Mouse (Mus musculus) monocyte, adult 5-6 weeks (primary cell): ENCODE results near the gene Nprl2. TPM values are rescaled to one million over a fixed set of nuclear protein-coding genes. Genes with fewer than 3 reads are reported as not detected.
"Not testable (repeated sequence)": the region's sequence is repeated elsewhere in the genome, so short reads cannot be mapped to it uniquely, and the experiment has no call there.

ENCODE experiments used
- ATAC-seq: fragments of 153-309, 156-312 bp; replicated peaks from 2 replicates; pipeline ENCODE4 v1.8.0; 2017; ENCODE audit warnings: mild to moderate bottlenecking; ENCODE audit not compliant: low TSS enrichment, insufficient number of reproducible peaks, severe bottlenecking, poor library complexity, low FRiP score
- total RNA-seq: library from RNA; stranded (forward); fragments of 200-1000, 200-491, 200-594 nt; gene quantifications from 3 replicates; pipeline ENCODE4 v1.2.3, GENCODE M21; 2017

The Nprl2 gene
- total RNA-seq, 1 experiment from 2014 or later = 18.7 TPM

DNA sequence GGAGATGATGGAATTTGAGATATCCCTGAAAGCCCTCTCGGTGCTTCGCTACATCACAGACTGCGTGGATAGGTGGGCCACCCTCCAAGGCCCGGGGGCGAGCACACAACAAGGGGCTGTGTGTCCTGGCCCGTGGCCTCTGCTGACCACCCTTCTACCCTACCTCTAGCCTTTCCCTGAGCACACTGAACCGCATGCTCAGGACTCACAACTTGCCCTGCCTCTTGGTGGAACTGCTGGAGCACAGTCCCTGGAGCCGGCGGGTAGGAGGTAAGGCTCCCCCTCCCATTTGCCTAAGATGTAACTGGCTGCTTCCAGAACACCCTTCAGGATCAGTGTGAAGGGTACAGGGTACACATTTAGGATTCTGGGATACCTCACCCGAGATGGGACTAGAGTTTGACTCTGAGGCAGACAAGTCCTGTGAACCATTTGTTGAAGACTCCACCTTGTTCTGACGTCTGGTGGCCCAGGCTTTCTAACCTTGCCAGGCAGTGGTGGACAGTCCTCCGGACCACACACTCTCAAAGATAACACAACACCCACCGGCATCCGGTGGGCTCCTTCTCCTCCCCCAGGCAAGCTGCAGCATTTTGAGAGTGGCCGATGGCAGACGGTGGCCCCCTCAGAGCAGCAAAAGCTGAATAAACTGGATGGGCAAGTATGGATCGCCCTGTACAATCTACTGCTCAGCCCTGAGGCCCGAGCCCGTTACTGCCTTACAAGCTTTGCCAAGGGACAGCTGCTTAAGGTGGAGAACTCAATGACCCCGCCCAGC is 7.5 kb downstream of the Nprl2 start:
- no peak for ATAC-seq

DNA sequence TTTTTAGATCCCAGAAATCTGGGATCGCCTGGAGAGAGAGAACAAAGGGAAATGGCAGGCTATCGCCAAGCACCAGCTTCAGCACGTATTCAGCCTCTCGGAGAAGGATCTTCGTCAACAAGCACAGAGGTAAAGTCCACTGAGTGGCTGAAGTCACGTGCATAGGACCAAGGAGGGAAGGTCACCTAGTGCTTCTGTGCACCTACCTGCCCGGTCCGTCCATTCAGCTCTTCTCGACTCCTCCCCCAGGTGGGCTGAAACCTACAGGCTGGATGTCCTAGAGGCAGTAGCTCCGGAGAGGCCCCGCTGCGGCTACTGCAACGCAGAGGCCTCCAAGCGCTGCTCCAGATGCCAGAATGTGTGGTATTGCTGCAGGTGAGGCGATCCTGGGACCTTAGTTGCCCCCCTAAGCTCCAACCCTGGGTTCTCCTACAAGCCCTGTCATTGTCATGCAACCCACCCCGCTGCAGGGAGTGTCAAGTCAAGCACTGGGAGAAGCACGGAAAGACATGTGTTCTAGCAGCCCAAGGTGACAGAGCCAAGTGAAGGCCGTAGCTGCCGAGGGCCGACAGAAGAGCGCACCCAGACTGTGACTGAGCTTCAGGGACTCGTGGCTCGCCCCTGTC is 8.6 kb downstream of the Nprl2 start:
- no peak for ATAC-seq

DNA sequence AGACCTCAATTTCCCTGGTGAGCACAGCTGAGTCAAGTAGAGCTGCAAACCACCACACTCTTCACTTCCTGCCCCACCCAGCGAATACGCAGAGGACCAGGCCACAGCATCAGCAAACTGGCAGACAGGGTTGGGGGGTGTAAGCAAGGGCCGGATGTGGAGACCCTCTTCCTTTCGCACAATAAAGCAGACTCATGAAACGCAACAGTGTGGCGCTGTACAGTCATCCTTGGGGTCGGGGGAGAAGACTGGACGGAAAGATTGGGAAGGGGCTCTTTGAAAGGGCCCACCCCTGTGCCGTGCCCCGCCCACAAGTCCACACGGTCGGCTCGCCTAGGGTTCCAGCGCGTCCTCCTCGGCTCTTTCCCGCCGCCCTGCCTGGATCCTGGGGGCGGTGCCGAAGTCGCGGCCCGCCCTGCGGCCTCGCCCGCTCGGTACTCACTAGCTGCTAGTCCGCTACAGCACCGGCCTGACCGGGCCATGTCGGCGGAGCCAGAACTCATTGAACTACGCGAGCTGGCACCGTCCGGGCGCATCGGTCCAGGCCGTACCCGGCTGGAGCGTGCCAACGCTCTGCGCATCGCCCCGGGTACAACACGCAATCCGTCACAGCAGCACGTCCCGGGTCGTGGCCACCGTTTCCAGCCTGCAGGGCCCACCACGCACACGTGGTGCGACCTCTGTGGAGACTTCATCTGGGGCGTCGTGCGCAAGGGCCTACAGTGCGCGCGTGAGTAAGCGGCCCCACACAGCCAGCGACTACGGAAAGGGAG is 9.3 kb downstream of the Nprl2 start, which contains the start of gene Rassf1:
TSS of gene Rassf1 (plus strand) at position 439 of the 773 bp plus-strand sequence.
- ATAC-seq = peak; percentile 11; the same call in 1 of the 2 replicates

DNA sequence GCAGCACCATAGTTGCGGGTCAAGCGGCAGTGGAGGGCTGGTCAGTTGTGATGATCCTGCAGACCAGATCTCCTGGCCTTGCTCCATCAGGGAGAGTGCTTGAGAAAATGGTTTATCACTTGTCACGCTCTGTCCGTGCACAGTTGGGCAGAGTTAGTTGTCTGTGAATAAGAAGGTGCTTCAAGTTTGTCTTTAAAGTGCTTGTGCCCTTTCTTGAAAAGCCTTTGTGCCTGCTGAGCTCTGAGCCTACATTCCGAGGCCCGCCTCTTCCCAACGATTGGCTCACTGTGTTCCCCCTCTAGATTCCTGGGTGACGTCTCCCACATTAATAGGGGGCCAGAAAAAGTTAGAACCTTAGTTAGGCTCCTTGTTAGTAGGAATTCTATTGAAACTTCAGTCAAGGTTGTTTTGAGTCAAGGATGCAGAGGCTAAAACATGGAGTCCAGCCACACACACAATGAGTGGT is 9.9 kb downstream of the Nprl2 start:
- ATAC-seq = no peak

DNA sequence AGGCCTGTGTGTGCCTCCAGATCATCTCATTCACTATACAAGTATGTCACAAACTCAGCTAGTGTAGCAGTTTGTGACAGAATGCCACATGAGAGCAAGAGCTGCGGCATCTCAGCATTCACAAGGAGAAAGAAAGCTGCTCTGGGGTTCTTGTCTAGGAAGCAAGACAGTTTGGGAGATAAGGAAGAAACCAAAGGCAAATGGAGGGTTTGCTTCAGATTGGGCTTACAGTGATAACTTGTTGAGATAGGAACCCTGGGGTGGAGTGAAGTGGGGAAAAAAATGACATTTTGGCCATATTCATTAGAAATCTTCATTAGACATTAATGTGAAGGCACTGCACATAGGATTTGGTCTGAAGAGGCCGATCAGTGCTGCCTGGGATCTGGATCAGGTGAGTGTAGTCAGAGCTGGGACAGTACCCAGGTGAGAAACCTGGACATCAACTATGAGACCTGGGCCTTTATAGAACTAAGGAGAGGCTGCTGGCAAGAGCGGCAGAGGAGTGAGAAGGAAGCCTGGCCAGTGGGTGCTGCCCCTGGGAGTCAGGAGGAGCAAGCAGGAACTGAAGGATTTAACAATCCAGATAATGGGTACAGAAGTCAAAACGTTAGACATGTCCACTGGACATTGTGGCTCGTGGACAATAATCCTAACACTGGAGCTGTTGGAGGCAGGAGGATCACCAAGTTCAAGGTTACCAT is 10.8 kb downstream of the Nprl2 start:
- ATAC-seq = no peak

DNA sequence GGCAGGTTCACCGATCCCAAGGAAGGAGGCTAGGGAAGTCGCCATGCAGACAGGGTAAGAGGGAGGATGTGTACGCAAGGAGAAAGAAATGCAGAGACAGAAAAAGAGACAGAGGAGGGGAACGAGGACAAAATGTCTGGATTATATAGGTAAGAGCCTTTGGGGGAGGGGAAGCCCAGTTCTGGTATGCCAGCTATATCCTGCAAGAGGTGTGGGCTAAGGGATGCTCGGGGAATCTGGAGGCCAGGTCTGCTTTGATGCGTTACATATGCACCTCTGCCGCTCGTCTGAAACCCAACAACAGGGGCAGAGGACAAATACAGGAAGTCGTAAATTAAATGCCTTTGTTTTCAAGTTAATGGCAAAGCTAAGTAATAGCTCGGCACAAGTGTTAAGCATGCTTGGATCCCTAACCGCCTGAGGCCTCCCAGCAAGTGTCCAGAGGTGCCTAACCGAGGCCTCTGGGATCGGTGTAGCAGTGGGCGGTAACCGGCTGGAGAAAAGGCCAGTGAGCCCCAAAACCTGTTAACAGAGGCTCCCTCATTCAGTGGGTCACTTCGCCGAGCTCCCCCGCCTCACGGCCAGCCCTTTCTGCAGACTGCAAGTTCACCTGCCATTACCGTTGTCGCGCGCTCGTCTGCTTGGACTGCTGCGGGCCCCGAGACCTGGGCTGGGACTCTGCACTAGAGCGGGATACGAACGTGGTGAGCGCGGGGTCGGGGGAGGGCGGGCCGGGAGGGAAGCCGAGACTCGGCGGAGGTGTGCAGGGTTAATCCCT is 11.7 kb downstream of the Nprl2 start:
- ATAC-seq = no peak

DNA sequence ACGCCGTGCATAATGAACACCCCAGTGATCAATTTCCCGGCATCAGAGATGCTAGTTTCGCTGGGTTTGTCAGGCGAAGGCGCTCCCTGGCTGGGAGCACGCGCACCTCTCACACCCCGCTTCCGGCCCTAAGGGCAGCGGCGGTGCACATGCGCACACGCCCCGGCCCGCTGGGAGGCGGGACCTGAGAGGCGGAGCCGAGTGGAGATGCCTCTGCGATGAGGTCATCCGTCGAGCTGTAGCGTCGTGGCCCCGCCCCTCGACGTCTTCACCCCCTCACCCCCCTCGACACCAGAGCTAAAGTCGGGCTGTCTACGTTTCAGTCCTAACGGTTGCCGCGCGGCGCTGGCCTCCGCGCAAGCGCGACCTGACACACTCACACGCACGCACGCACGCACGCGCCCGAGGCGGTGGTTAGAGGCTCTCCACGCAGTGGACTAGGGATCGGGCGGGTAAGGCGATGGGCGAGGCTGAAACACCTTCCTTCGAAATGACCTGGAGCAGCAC is 12.3 kb downstream of the Nprl2 start:
- peak; percentile 76 for ATAC-seq

DNA sequence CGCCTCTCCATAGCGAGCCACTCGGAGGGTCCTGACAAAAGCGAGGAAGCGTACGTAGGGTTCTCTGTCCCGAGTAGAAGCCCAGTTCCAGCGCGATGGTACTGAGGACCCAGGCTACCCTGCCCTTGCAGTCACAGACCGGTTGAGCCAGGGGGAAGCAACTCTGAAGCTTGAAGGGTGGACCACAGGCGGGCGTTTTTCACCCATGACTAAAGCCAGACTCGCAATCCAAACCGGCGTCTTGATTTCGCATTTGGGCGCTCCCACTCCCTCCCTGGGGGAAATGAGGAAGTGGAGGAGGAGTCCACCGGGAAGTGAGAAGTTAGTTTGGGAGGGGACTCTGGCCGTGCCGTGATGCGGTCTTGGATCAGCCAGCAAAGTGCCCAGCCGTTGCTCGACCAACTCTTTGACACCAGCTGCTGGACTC is 13.0 kb downstream of the Nprl2 start:
- peak; percentile 29 for ATAC-seq

DNA sequence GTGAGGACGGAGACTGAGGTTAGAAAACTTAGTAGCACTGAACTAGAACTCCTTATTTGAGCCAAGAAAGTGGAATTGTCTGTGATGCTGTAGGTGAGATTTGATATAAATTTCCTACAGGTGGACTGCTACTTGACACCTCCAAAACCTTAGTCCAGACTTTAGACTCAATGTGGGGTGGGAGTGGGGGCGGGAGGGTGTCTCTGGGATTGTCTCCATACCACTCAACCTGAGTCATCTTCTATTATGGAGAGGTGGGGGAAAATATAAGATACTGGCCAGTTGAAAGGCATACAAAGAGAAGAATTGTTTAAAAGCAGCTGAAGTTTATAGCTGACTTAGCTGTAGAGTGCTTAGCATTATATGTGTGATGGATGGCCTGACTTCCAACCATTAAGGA is 13.7 kb downstream of the Nprl2 start:
- ATAC-seq = no peak

DNA sequence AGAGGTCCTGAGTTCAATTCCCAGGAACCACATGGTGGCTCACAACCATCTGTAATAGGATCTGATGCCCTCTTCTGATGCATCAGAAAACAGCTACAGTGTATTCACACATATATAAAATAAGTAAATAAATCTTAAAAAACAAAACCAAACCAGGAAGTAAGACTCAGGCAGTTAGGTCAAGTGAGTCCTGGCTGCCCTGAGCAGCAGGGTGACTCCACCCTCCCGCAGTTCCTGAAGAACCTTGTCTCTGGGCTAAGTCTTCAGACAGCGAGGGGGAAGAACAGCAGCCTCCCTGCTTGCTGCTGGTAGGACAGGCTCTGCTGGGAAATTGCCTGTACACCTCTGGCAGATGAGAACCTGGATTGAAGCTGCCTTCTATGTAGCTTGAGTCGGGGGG is 14.3 kb downstream of the Nprl2 start:
- ATAC-seq = no peak

DNA sequence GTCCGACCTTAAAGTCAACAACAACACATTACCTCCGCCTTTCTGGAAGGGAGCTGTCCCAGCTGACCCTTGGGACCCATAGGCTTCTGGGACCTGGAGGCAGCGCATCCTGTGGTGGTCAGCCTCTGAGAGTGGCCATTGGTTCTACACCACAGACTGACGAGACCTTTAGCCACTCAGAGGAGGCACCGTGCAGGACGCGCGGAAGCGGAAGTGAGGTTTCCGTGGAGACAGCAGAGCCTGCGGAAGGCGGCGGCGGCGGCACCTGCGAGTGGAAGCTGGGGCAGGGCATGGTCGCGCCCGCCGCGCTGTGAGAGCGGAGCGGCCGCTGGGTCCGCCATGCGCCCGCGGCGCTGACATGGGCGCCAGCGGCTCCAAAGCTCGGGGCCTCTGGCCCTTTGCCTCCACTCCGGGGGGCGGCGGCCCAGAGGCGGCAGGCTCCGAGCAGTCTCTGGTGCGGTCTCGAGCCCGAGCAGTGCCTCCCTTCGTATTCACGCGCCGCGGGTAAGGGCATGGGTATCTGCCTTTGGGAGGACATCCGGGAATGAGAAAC is 21.1 kb downstream of the Nprl2 start, which contains the start of gene Tusc2:
TSS of gene Tusc2 (plus strand) at position 227 of the 553 bp plus-strand sequence.
- ATAC-seq = peak; percentile 96

DNA sequence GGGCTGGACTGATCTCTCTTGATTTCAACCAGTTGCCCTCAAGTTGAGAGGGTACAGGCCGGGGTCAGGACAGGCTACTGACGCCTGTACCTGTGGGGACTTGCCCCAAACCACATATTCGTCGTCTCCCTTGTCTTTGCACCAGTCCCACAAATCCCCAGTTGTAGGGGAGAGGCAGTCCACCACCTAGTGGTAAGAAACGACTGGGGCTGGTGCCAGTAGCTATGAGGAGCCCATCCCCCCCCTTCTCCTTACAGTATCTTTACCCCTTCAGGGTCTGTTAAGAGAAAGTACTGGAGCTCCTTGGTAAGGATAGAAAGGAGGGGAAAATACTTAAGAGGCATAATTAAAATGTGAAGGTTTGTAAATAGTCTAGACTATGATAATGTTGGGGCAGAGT is 23.5 kb downstream of the Nprl2 start:
- not testable (repeated sequence) for ATAC-seq

DNA sequence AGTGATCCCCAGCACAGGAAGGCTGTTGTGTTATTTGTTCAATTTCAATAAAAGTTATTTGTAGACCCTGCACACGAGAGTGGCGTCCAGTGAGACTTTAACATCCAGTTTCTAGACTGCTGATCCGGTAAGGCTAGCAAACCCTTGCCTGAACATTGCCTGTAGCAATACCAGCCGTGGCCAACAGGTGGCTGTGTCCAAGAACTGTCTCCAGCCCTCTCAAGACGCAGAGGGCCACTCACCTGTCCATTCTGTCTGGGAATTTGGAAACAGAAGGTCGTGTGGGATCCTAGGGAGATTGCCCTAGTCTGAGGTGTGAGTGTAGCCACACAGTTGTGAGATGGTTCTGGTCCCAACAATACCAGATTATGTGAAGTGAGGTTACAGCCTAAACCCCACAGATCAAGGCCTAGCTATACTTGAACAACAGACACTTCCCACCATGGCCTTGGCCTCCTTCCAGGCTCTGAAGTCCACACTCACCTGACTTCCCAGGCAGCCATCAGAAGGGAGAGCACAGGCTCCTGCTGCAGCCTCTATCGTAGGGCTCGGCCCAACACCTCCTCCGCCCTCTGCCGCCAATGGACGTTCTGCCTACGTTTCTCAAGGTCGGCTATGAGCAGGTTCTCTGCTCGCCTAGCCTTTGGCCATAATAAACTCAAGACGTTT is 24.1 kb downstream of the Nprl2 start:
- 0 out of 2 replicates have a peak, but pooled peaks have one; percentile 32 for ATAC-seq

DNA sequence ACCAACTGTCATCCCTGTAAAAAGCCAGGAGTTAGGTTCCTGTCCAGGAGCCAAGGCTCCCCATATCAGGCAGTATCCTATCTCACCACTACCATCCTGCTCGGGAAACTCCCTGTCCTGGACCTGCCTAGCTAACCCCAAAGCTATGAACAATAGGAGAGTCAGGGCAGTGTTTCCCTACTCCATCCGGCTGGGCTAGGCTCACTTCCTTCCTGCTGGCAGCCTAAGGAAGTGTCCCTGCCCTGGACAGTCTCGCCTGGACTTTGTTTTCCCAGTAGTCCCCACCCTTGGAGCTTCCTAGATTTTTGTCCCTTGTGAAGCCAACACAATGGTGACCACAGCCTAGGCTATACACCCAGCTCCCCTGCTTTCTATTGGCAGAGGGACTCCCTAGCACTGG is 24.8 kb downstream of the Nprl2 start:
- ATAC-seq = no peak

DNA sequence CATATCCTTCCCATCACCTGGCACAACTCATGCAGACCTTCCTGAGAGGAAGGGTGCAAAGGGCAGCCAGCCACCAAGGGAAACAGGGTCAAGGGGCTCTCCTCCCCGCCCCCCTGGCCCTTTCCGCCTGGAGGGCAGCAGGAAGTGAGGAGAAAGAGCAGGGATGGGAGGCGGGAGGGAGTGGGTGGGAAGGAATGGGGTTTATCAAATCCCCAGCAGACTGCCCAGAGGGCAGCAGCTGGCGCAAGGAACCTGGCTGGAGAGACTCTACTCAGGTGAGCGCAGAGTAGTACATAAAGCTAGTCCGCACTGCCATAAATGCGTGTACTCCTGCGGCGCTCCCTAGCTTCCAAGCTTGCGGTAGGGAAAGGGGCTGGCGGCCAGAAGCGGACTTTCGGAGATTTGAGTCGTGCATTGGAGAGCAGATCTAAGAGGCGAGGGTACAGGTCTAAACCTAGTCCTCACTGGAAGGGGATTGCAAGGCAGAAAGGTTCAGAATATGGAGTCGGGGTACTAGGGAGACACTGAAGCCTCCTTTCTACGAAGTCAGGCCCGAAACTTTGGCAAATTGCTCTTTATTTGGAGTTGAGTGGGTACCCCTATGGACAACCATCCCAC is 25.8 kb downstream of the Nprl2 start, which contains the start of gene Hyal2:
TSS of gene Hyal2 (plus strand) at position 244 of the 618 bp plus-strand sequence.
- ATAC-seq = no peak
